Mouse (Mus musculus) ovary, postnatal 10 days (tissue): ENCODE results near the gene Ugt1a6a.
"Not testable (repeated sequence)": the region's sequence is repeated elsewhere in the genome, so short reads cannot be mapped to it uniquely, and the experiment has no call there.

Experiments used
- DNase-seq: peaks from one replicate; pipeline ENCODE4 v3.0.0; 2022; ENCODE audit warnings: low spot score

The Ugt1a6a gene

GRCm38 (mm10) chr1:88135229-88135904, 758 bp downstream of the Ugt1a6a start:
- not testable (repeated sequence) for DNase-seq

GRCm38 (mm10) chr1:88136646-88137045, 2.0 kb downstream of the Ugt1a6a start:
- DNase-seq: no peak

- no peak for DNase-seq
Measured at GRCm38 (mm10) chr1:88137264-88137663, 2.7 kb downstream of the Ugt1a6a start.

- DNase-seq: no peak
Measured at GRCm38 (mm10) chr1:88138145-88138544, 3.5 kb downstream of the Ugt1a6a start.

- not testable (repeated sequence) for DNase-seq
Measured at GRCm38 (mm10) chr1:88140492-88140891, 5.9 kb downstream of the Ugt1a6a start.

GRCm38 (mm10) chr1:88143966-88144675, 9.5 kb downstream of the Ugt1a6a start:
- DNase-seq: not testable (repeated sequence)

- DNase-seq: not testable (repeated sequence)
Measured at GRCm38 (mm10) chr1:88145278-88145677, 10.7 kb downstream of the Ugt1a6a start.

- not testable (repeated sequence) for DNase-seq
Measured at GRCm38 (mm10) chr1:88150133-88150532, 15.5 kb downstream of the Ugt1a6a start.

GRCm38 (mm10) chr1:88158430-88158829, 23.8 kb downstream of the Ugt1a6a start:
- DNase-seq: no peak

GRCm38 (mm10) chr1:88165711-88166110, 31.1 kb downstream of the Ugt1a6a start, which contains the start of gene Ugt1a5:
TSS of gene Ugt1a5 (plus strand) at chr1:88166012.
- no peak for DNase-seq

- not testable (repeated sequence) for DNase-seq
Measured at GRCm38 (mm10) chr1:88172190-88172589, 37.6 kb downstream of the Ugt1a6a start.

- DNase-seq: no peak
Measured at GRCm38 (mm10) chr1:88179657-88180056, 45.0 kb downstream of the Ugt1a6a start.

- DNase-seq: no peak
Measured at GRCm38 (mm10) chr1:88186325-88186935, 51.8 kb downstream of the Ugt1a6a start.

GRCm38 (mm10) chr1:88192136-88192535, 57.5 kb downstream of the Ugt1a6a start:
- DNase-seq: no peak

GRCm38 (mm10) chr1:88195687-88196086, 61.1 kb downstream of the Ugt1a6a start:
- no peak for DNase-seq

- DNase-seq: no peak
Measured at GRCm38 (mm10) chr1:88197443-88197842, 62.8 kb downstream of the Ugt1a6a start.

- DNase-seq: no peak
Measured at GRCm38 (mm10) chr1:88199996-88200395, 65.4 kb downstream of the Ugt1a6a start.

- DNase-seq: no peak
Measured at GRCm38 (mm10) chr1:88200456-88200855, 65.8 kb downstream of the Ugt1a6a start, which contains the start of gene Ugt1a2. TSS of gene Ugt1a2 (plus strand) at chr1:88200601.

GRCm38 (mm10) chr1:88205294-88205922, 70.8 kb downstream of the Ugt1a6a start, which contains the start of gene Dnajb3:
TSS of gene Dnajb3 (minus strand) at chr1:88205782.
- no peak for DNase-seq

GRCm38 (mm10) chr1:88206843-88207479, 72.4 kb downstream of the Ugt1a6a start:
- DNase-seq: no peak

GRCm38 (mm10) chr1:88211812-88212211, 77.2 kb downstream of the Ugt1a6a start, which contains the start of gene Ugt1a1:
TSS of gene Ugt1a1 (plus strand) at chr1:88211959.
- no peak for DNase-seq
